Mouse (Mus musculus) heart, embryonic 14.5 days (tissue): ENCODE results near the gene Ahdc1. TPM values are rescaled to one million over a fixed set of nuclear protein-coding genes. Genes with fewer than 3 reads are reported as not detected.

Experiments
- ATAC-seq: fragments of 200-750 bp; cut with Nextera tagmentation; 2 replicates; pipeline ENCODE4 v1.8.0; 2017; ENCODE audit warnings: low read depth, moderate TSS enrichment; ENCODE audit not compliant: insufficient number of reproducible peaks, insufficient read depth, low FRiP score
- H3K27ac ChIP-seq, 2 experiments: fragments of 200-500 bp in 1 of 2; fragments of 300-500 bp in 1 of 2; sonication (generic) in 1 of 2; replicated peaks in 1 of 2; 2 replicates each; pipeline ENCODE4 v1.5.1; 2012 to 2014; ENCODE audit warnings: low read depth in 2 of 2, low read length in 2 of 2, control low read depth in 1 of 2, mild to moderate bottlenecking in 1 of 2, mixed read lengths in 1 of 2; ENCODE audit not compliant: control insufficient read depth in 1 of 2, insufficient read depth in 1 of 2
- H3K27me3 ChIP-seq: fragments of 300-500 bp; sonication (generic); 2 replicates; pipeline ENCODE4 v1.6.1; 2014; ENCODE audit warnings: mild to moderate bottlenecking, low read length, control low read depth; ENCODE audit not compliant: control insufficient read depth, insufficient read depth
- H3K36me3 ChIP-seq: fragments of 300-500 bp; sonication (generic); 2 replicates; pipeline ENCODE4 v1.6.1; 2014; ENCODE audit warnings: mild to moderate bottlenecking, control low read depth, low read length, mixed read lengths; ENCODE audit not compliant: control insufficient read depth, insufficient read depth
- H3K4me1 ChIP-seq, 2 experiments: fragments of 200-500 bp in 1 of 2; fragments of 300-500 bp in 1 of 2; sonication (generic) in 1 of 2; 2 replicates each; pipeline ENCODE4 v1.6.1; 2012 to 2014; ENCODE audit warnings: low read length in 2 of 2, control low read depth in 1 of 2, mixed read lengths in 1 of 2; ENCODE audit not compliant: control insufficient read depth in 2 of 2, insufficient read depth in 2 of 2
- H3K4me2 ChIP-seq: fragments of 300-500 bp; sonication (generic); 2 replicates; pipeline ENCODE4 v1.6.1; 2014; ENCODE audit warnings: mild to moderate bottlenecking, low read length
- H3K4me3 ChIP-seq, 2 experiments: fragments of 200-500 bp in 1 of 2; fragments of 300-500 bp in 1 of 2; sonication (generic) in 1 of 2; 2 replicates each; pipeline ENCODE4 v1.5.1; 2012 to 2014; ENCODE audit warnings: low read length in 2 of 2, mild to moderate bottlenecking in 2 of 2, control low read depth in 1 of 2, low read depth in 1 of 2, moderate library complexity in 1 of 2; ENCODE audit not compliant: control insufficient read depth in 1 of 2, insufficient read depth in 1 of 2
- H3K9ac ChIP-seq: fragments of 300-500 bp; sonication (generic); 2 replicates; pipeline ENCODE4 v1.6.1; 2014; ENCODE audit warnings: mild to moderate bottlenecking, low read length
- H3K9me3 ChIP-seq: fragments of 300-500 bp; sonication (generic); 2 replicates; pipeline ENCODE4 v1.6.1; 2016; ENCODE audit warnings: low read length, control low read depth; ENCODE audit not compliant: control insufficient read depth
- WGBS: fragments of 180-500 bp; shearing (Covaris S2); extraction: QIAGEN DNeasy Blood & Tissue Kit; methylation state at CpG from one replicate; pipeline ENCODE4 v1.1.7; 2014; 5-methylcytosine and 5-hydroxymethylcytosine counted together
- polyA plus RNA-seq: library from polyadenylated mRNA; unstranded; fragments of >200 nt; fragmentation: Nextera tagmentation; extraction: Ambion mirVana; gene quantifications from 2 replicates; pipeline ENCODE4 v1.2.1, GENCODE M21; 2014

The Ahdc1 gene
- polyA plus RNA-seq = 7.1 and 9.0 TPM in 2 replicates

DNA sequence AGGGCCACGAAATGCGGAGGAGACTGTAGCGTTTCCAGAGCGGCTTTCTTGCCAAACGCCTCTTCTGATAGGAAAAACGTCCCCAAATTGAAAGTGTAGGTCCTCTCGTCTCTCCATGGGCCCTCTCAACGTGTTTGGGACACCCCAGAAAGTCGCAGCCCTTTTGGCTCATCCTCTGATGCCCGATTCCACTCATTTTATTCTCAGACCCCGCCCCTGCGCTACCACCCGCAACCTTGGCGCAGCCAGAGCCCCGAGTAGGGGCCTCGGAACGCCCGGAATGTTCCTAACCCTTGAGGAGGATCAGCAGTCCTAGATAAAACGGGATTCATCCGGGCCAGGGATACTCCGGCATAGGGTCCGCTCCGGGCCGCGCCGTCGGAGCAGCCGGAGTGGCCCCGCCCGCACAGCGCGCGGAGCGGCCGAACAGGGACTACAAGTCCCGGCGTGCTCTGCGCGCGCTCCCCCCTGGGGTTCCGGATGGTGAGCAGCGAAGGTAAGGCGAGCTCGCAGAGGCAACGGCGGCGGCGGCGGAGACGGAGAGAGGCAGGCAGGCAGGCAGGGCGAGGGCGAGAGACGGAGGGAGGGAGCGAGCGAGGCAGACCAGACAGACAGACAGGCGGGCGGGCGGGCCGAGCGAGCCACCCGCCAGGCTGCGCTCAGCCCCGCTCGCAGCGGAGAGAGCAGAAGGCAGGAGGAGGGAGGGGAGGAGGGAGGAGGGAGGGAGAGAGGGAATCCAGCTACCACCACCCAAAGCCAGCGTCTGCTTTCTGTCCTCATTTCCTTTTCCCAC, at the start of gene Ahdc1:
Gene Ahdc1, plus strand, starts transcription at position 233 of the 793 bp plus-strand sequence.
- under 1% methylated on average over 63 of the region's 66 CpGs for WGBS
- Histone ChIP-seq H3K4me1 (peaks cover 28 to 45% of the 10 kb centered on the region in 2 experiments), H3K9me3 (no peaks in the 10 kb centered on the region), H3K36me3 (no peaks in the 10 kb centered on the region), H3K4me3 (peak within 1 kb of the TSS; percentile 90 to 97), H3K27me3 (no peaks in the 10 kb centered on the region), H3K27ac (peak within 1 kb of the TSS; percentile 91 to 97), H3K4me2 (peak within 1 kb of the TSS; percentile 88), H3K9ac (peak within 1 kb of the TSS; percentile 99)
- peak; percentile 82 for ATAC-seq

DNA sequence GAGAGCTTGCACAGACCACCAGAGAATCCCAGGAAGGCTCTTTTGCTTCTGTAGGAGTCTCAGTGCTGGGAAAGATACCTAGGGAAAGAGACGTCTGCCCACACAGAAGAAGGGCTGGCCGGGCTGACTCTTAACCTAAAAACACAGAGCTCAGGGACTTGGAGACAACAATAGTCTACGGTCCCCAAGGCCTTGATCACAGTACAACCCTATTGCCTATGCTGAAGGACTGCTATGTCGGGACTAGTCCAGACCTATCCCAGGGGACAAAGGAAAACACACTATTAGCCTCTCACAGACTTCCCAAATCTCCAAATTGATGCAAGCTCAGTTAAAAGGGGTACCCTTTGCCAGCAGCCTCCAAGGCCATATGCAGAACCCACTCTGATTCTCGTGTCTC, 49.2 kb upstream of the Ahdc1 start:
- Histone ChIP-seq H3K9ac (peak overlapping the region; percentile 6; the same call in 1 of the 2 replicates), H3K9me3 (no peaks in the 10 kb centered on the region), H3K4me3 (no peak overlapping the region), H3K4me2 (no peak overlapping the region), H3K4me1 (peaks cover 29 to 41% of the 10 kb centered on the region in 2 experiments), H3K27ac (peak overlapping the region; percentile 92 to 93; a peak in 2 of 4 replicates), H3K27me3 (no peaks in the 10 kb centered on the region), H3K36me3 (no peaks in the 10 kb centered on the region)
- ATAC-seq = no peak
- 78% methylated on average over 5 of the region's 5 CpGs for WGBS

- peaks cover 29 to 44% of the 10 kb centered on the region in 2 experiments for H3K4me1 ChIP-seq
- H3K27me3 ChIP-seq = no peaks in the 10 kb centered on the region
- no peak overlapping the region for H3K27ac ChIP-seq
- WGBS = 78% methylated on average over 4 of the region's 4 CpGs
- no peak overlapping the region for H3K4me2 ChIP-seq
- H3K9me3 ChIP-seq = no peaks in the 10 kb centered on the region
- no peak for ATAC-seq
- no peak overlapping the region for H3K9ac ChIP-seq
- H3K4me3 ChIP-seq = no peak overlapping the region
- H3K36me3 ChIP-seq = no peaks in the 10 kb centered on the region
Observed at GRCm38 (mm10) chr4:132962628-132963027, 48.4 kb upstream of the Ahdc1 start.

GRCm38 (mm10) chr4:132963436-132963835, 47.6 kb upstream of the Ahdc1 start:
- H3K4me2 ChIP-seq = no peak overlapping the region
- ATAC-seq = no peak
- no peaks in the 10 kb centered on the region for H3K9me3 ChIP-seq
- no peak overlapping the region for H3K27ac ChIP-seq
- 18% methylated on average over 2 of the region's 2 CpGs for WGBS
- H3K9ac ChIP-seq = no peak overlapping the region
- no peaks in the 10 kb centered on the region for H3K36me3 ChIP-seq
- no peak overlapping the region for H3K4me3 ChIP-seq
- H3K27me3 ChIP-seq = no peaks in the 10 kb centered on the region
- peaks cover 33 to 49% of the 10 kb centered on the region in 2 experiments for H3K4me1 ChIP-seq

- H3K27ac ChIP-seq = no peak overlapping the region
- H3K36me3 ChIP-seq = no peaks in the 10 kb centered on the region
- H3K9me3 ChIP-seq = no peaks in the 10 kb centered on the region
- ATAC-seq = no peak
- H3K4me3 ChIP-seq = no peak overlapping the region
- no peak overlapping the region for H3K9ac ChIP-seq
- 51% methylated on average over 3 of the region's 3 CpGs for WGBS
- no peak overlapping the region for H3K4me2 ChIP-seq
- H3K4me1 ChIP-seq = peaks cover 30 to 43% of the 10 kb centered on the region in 2 experiments
- H3K27me3 ChIP-seq = no peaks in the 10 kb centered on the region
Observed at GRCm38 (mm10) chr4:132964064-132964463, 47.0 kb upstream of the Ahdc1 start.

DNA sequence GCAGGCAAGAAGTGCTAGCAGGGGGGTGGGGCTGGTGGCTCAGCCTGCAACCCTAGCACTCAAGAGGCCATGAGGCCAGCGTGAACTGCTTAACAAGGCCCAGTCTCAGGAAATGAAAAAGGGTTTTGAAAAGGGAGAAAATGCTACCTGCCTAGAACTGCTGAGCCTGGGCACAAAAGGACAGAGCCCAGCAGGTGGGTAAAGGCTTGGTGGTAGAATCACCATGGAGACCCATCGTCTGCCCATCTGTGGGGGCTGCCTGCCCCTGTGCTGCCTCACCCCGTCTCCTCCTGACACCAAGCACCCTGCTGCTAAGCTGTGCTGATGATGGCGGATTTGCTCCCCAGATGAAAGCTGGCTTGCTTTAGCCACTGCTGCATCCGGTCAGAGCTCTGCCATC, 46.6 kb upstream of the Ahdc1 start:
- no peak for ATAC-seq
- Histone ChIP-seq H3K4me3 (no peak overlapping the region), H3K27ac (no peak overlapping the region), H3K4me1 (peaks cover 26 to 39% of the 10 kb centered on the region in 2 experiments), H3K27me3 (no peaks in the 10 kb centered on the region), H3K4me2 (no peak overlapping the region), H3K9me3 (no peaks in the 10 kb centered on the region), H3K36me3 (no peaks in the 10 kb centered on the region), H3K9ac (no peak overlapping the region; the same call in 1 of the 2 replicates)
- WGBS = 71% methylated on average over 5 of the region's 5 CpGs

DNA sequence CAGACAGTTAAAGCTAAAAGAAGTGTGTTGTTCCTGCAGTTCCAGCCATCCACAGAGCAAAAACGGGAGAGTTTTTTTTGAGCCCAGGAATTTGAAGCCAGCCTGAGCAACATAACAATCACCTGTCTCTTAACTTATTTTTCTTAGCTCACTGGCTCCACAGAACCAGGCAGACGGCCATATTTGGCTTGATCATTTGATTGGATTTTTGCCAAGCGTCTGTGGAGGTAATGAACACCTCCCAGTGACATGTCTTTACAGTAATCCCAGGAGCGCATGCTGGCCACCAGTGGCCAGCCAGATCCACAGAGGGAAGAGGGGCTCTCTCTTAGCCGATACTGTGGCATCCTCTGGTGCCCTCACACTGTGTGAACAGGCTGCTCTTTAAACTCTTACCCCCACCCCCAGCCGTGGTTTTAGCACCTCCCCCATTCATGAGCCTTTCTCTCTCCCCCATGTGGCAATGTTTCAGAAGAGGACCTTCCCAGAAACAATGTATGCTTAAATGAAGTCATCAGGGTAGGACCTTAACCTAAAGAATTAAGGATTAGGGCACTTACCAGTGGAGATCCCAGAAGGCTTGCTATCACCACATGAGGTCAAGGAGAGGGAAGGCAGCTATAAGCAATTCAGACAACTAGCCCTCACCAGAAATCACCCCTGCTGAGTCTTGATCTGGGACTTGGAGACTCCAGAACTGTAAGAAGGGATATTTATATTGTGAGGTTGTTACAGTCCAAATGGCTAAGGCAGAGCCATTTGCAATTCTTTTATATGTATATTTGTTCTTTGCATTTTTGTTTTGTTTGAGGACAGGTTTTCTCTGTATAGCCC, 42.7 kb upstream of the Ahdc1 start:
- no peak overlapping the region for H3K9ac ChIP-seq
- WGBS = 42% methylated on average over 6 of the region's 6 CpGs
- H3K27me3 ChIP-seq = peaks cover 3% of the 10 kb centered on the region; the same call in 1 of the 2 replicates
- ATAC-seq = no peak
- H3K27ac ChIP-seq = no peak overlapping the region; a peak in 1 of 4 replicates
- H3K4me3 ChIP-seq = no peak overlapping the region
- peaks cover 5 to 13% of the 10 kb centered on the region in 2 experiments for H3K4me1 ChIP-seq
- no peaks in the 10 kb centered on the region for H3K9me3 ChIP-seq
- no peak overlapping the region for H3K4me2 ChIP-seq
- no peaks in the 10 kb centered on the region for H3K36me3 ChIP-seq
